Mouse (Mus musculus) liver, postnatal 0 days (tissue): ENCODE results near the gene Col6a1.

Source experiments
- CTCF ChIP-seq: sonication (generic); IDR thresholded peaks from 2 replicates; pipeline ENCODE4 v1.5.1; 2016; ENCODE audit warnings: antibody characterized with exemption, low read depth
- EP300 ChIP-seq: IDR thresholded peaks from 2 replicates; pipeline ENCODE4 v1.6.1; 2016; ENCODE audit warnings: antibody characterized with exemption, low read depth, mild to moderate bottlenecking

DNA sequence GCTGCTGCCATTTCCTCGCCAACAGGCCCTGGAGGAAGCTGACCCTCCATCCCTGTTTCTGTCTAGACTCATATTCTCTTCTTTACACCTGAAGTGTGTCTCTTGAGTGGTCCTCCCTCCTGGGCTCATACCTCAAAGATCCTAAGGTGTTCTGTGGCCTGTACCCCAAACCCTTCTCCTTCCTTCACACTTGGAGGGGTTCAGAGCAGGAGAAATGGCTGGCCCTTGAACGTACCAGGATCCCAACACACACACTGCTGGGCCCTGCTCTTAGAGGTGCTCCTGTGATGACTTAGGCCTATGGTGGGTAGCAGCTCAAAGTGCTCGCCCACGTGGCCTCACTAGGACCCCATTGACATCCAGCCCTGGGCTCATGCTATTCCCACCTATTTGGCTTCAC, 39.0 kb upstream of the Col6a1 start:
- TF ChIP-seq EP300 (no peak), CTCF (no peak)
